Mouse (Mus musculus): ENCODE data around the gene Bloc1s3. TPM values are rescaled to one million over a fixed set of nuclear protein-coding genes. Genes with fewer than 3 reads are reported as not detected.
"Not testable (repeated sequence)": the region's sequence is repeated elsewhere in the genome, so short reads cannot be mapped to it uniquely, and the experiment has no call there.

The Bloc1s3 gene
- total RNA-seq, 2 experiments from 2014 or later = 6.8 to 7.2 TPM

DNA sequence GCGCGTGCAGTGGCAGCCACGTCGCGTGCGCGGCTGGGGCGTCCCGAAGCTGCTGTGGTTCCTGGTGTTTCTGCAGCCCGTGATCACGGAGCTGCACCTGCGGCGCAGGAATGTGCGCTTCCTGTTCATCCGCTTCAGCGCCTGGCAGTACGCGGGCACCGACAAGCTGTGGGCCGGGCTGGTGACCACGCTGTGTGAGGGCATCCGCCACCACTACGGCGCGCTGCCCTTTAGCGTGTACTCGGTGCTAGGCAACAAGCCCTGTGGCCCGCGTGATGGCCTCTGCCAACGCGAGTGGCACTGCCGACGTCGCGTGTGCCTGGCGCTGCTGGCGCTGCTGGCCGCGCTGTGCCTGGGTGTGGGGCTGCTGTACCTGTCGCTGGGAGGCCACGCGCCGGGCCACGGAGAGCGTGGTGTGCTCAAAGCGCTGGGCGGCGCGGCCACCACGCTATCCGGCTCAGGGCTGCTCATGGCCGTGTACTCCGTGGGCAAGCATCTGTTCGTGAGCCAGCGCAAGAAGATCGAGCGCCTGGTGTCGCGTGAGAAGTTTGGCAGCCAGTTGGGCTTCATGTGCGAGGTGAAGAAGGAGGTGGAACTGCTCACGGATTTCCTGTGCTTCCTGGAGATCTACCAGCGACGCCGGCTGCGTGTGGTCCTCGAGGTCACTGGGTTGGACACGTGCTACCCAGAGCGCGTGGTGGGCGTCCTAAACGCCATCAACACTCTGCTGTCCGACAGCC is 15.0 kb upstream of the Bloc1s3 start:
- intact Hi-C loops (cut with DNase I) = loop anchor here (5.0 kb wide), 1 partner anchor 39 kb away; the partner anchor contains the start of gene Ppp1r37
- DNase-seq (ENCODE audit: low spot score in 2 of 2) = peak in 1 of 2 experiments; percentile 32

GRCm38 (mm10) chr7:19520032-19520431 is 11.9 kb upstream of the Bloc1s3 start:
- no peak for DNase-seq (ENCODE audit: low spot score in 2 of 2)
- intact Hi-C loops (cut with DNase I) = loop anchor here (5.0 kb wide), 1 partner anchor 42 kb away; the partner anchor contains the start of gene Ppp1r37

- intact Hi-C loops (cut with DNase I) = no loop called here
- DNase-seq (ENCODE audit: low spot score in 2 of 2) = no peak
These were observed 9.6 kb upstream of the Bloc1s3 start, which contains the start of gene Nkpd1 for GRCm38 (mm10) chr7:19517652-19518365. TSS of gene Nkpd1 (plus strand) at chr7:19517838.

DNA sequence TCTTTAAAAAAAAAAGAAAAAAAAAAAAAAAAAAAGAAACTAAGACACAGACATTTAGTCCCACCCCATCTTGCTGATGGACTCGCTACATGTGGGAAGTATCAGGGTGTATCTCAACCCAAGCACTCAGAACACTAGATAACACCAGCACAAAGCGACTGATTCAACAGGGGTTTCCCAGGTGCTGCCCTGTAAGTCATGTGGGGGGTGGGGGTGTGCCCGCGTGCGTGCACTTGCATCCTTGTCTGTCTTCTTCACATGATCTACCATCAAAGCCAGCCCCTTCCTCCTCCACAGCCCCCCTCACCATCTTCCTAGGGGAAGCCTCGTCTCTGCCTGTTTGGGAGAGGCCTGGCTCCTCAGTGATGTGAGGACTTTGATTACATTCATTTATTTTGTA is 4.2 kb upstream of the Bloc1s3 start:
- DNase-seq (ENCODE audit: low spot score in 2 of 2) = no peak
- intact Hi-C loops (cut with DNase I) = no loop called here

DNA sequence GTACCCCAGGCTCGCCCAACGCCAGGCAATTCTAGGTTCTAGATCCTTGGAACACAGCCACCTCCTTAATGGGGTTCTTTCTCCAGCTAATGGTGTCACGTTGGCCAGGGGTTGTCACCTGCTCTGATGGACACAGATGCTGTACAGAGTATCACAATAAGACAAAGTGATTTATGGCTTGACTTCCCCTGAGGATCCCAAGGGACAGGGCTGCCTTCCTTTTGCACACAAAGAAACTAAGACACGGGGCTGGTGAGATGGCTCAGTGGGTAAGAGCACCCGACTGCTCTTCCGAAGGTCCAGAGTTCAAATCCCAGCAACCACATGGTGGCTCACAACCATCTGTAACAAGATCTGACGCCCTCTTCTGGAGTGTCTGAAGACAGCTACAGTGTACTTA is 3.8 kb upstream of the Bloc1s3 start:
- intact Hi-C loops (cut with DNase I); DNase-seq (ENCODE audit: low spot score in 2 of 2): not testable (repeated sequence)

DNA sequence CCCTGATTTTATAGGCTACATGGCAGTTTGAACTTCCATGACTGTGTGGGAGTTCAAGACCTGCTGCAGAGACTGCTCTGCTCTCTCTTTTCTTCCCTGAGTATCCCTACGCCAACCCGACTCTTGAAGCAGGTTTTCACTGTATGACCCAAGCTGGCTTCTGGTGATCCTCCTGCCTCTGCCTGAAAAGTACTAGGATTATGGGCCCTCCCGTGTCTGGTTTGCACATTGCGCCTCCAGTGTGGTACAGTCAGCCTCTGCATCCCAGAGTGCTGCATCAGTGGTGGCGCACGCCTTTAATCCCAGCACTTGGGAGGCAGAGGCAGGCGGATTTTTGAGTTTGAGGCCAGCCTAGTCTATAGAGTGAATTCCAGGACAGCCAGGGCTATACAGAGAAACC is 1.6 kb upstream of the Bloc1s3 start:
- DNase-seq (ENCODE audit: low spot score in 2 of 2) = no peak

DNA sequence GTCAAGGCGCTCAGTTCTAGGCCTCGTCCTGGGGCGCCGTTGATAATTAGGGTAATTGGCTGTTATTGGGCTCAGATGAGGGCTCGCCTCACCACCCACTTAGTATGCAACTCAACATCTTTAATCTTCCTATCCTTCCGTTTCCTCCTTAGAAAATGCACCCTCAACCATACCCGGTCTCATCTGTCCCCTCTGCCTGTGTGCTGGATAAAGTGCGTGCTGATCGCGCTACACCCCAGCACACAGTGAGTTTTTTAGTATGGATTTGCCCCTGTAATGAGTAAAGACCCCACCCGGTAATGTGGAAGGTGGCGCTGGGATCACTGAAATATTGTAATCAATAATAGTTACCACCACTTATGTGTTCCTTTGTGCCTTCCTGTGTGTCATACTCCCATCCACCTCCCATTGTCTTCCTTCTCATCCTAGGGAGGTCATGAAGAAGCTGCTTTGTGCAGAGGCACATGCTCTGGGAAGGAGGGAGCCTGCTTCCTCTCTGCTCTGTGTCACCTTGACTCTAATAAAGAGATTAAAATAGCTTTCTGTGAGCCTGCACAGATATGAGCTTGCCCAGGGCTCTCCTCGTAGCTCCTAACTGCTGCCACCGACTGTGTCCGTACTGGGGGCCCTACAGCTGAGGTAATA is 879 bp upstream of the Bloc1s3 start:
- intact Hi-C loops (cut with DNase I) = loop anchor here (5.0 kb wide), 2 partner anchors 52 to 53 kb away; partner anchors contain the start of genes Mark4 and Ppp1r37
- DNase-seq (ENCODE audit: low spot score in 2 of 2) = no peak

More for the DNA sequence above, 1.6 kb upstream of the Bloc1s3 start:
- intact Hi-C loops (cut with DNase I) = loop anchor here (5.0 kb wide), 2 partner anchors 52 to 53 kb away; partner anchors contain the start of genes Mark4 and Ppp1r37

DNA sequence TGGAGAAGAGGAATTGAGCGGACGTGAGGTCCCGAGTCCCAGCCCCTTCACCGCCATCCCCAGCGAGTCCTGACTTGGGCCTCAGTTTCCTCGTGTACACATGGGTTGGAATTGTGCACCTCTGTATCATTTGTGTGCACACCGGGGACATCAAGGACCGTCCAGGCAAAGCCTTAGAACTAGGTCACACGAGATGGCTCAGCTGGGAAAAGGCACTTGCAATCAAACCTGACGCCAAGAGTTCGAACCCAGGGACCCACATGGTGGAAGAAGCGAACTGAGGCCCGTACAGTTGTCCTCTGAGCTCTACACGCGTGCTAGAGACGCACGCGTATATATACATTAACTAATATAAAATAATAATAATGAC is 570 bp downstream of the Bloc1s3 start:
- intact Hi-C loops (cut with DNase I) = loop anchor here (5.0 kb wide), 2 partner anchors 50 to 55 kb away; partner anchors contain the start of genes Mark4 and Ppp1r37
- DNase-seq (ENCODE audit: low spot score in 2 of 2) = no peak

DNA sequence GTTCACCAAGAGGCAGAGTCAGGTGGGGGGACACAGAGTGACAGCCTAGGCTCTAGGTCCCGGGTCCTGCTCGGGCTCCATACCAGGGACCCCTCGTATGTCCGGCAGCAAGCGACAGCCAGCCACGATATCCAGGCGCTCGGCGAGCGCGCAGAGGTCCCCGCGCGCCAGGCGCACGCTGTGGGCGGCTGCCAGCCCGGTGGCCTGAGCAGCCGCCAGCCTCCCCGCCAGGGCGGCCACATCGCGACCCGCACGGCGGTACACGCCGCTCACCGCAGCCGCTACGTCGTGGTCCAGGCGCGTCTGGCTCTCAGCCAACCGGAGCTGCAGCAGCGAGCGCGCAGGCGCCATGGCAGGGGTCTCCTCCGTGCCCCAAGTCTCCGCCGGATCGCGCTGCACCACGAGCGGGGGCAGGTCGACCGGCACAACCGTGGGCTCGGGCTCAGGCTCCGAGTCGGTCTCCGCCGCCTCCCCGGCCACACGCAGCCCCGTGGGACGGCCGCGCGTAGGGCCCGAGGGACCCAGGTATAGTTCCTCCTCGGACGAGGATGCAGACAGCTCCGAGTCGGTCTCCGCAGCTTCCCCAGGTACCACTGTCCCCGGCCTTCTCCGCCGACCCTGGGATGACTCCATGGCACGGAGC is 1.1 kb downstream of the Bloc1s3 start:
- intact Hi-C loops (cut with DNase I) = loop anchor here (5.0 kb wide), 2 partner anchors 50 to 55 kb away; partner anchors contain the start of genes Mark4 and Ppp1r37
- peak in 1 of 2 experiments; percentile 46 for DNase-seq (ENCODE audit: low spot score in 2 of 2)

- intact Hi-C loops (cut with DNase I) = loop anchor here (5.0 kb wide), 2 partner anchors 49 to 56 kb away; partner anchors contain the start of genes Mark4 and Ppp1r37
- DNase-seq (ENCODE audit: low spot score in 2 of 2) = no peak
These were observed 1.8 kb downstream of the Bloc1s3 start for GRCm38 (mm10) chr7:19506326-19506725.

- no peak for DNase-seq (ENCODE audit: low spot score in 2 of 2)
- intact Hi-C loops (cut with DNase I) = no loop called here
These were observed 4.6 kb downstream of the Bloc1s3 start for GRCm38 (mm10) chr7:19503481-19504068.

DNA sequence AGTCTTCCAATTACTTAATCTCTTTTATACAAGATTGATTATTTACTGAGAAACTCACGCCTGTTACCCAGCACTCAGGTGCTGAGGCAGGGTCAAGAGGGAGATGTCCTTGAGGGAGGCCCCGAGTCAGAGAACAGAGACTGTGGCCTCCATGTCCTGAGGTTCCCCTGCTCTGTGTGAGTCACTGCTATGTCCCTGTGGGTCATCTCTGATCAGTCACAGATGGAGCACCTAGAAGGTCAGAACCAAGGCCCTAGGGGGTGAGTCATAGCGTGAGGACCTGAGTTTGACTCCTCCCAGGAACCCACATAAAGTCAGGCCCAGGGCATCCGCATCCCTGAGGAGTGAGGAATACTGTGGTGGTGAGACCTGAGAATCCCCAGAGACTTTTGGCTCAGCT is 6.5 kb downstream of the Bloc1s3 start:
- intact Hi-C loops (cut with DNase I) = no loop called here
- no peak for DNase-seq (ENCODE audit: low spot score in 2 of 2)

DNA sequence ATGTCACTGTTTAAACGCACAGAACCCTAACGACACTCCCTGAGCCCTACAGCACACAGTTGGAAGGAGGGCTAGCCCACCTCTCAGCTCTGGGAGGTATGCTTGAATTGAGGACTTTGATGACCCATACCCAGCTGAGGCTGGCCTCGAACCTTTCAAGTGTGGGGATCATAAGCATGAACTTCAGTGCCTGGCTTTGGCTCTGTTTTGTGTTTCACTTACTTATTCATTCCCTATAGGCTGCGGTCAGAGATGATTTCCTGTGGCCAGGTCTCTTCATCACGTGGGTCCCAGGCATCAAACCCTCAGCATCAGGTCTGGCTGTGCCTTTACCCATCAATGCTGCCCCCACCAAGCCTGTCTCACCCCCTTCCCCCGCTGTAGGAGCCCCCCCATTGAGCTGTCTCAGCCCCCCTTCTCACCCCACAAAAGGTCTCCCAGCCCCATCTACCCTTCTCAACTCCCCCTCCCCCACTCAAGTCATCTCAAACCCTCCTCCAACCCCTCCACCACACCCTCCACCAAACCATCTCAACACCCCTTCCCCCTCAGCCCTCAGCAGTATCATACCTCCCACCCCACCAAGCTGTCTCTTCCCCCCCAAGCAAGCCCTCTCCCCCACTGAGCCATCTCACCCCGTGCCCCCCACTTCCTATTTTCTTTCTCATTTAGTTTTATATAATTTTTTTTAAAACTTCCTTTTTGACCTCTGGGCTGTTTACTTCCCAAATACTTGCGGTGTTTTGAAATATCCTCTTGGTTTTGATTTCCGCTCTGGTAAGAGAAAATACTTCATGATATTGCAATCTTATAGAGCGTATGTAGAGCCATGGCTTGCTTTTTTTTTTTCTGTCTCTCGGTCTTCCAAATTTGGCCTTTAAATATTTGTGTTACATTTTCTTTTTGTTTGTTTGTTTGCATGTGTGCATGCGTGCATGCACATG is 7.5 kb downstream of the Bloc1s3 start:
- intact Hi-C loops (cut with DNase I) = no loop called here
- no peak for DNase-seq (ENCODE audit: low spot score in 2 of 2)

DNA sequence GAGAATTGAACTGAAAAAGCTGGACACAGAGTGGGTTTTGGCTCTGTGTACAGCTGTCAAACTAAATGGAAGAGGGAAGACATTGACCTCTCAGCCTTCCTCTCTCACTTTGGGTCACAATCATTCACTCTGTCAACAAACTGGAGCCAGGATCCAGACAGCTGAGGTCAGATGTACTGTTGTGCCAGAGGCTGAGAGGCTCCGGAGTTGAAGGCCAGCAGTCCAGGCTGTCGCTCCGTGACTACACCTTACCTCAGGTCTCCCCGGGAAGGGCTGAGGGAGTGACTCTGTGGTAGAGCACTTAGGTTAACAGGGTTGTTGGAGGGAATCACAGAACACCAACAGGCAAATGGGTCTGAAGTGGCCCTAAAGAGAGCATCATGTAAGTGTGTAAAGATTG is 9.8 kb downstream of the Bloc1s3 start:
- intact Hi-C loops (cut with DNase I) = no loop called here

DNA sequence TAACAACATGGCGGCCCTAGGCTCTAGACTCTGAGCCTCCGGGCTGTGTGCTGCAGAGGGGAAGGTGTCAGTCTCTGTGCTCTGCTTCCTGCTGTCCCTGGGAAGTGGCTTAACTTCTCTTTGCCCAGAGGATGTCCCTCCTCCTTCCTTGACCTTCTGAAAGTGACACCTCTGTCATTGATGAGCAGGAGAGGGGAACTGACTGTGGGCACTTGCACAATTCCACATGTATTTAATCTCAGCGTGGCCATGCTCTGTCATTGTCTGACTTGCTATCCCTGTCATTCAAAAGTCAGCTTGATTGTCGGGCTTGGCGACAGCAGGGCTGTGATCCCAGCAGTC is 12.0 kb downstream of the Bloc1s3 start:
- intact Hi-C loops (cut with DNase I) = no loop called here
- DNase-seq (ENCODE audit: low spot score in 2 of 2) = no peak

More for the DNA sequence above, 9.8 kb downstream of the Bloc1s3 start:
- no peak for DNase-seq (ENCODE audit: low spot score in 2 of 2)

- DNase-seq (ENCODE audit: low spot score in 2 of 2) = no peak
- intact Hi-C loops (cut with DNase I) = no loop called here
These were observed 12.5 kb downstream of the Bloc1s3 start for GRCm38 (mm10) chr7:19495521-19496213.

DNA sequence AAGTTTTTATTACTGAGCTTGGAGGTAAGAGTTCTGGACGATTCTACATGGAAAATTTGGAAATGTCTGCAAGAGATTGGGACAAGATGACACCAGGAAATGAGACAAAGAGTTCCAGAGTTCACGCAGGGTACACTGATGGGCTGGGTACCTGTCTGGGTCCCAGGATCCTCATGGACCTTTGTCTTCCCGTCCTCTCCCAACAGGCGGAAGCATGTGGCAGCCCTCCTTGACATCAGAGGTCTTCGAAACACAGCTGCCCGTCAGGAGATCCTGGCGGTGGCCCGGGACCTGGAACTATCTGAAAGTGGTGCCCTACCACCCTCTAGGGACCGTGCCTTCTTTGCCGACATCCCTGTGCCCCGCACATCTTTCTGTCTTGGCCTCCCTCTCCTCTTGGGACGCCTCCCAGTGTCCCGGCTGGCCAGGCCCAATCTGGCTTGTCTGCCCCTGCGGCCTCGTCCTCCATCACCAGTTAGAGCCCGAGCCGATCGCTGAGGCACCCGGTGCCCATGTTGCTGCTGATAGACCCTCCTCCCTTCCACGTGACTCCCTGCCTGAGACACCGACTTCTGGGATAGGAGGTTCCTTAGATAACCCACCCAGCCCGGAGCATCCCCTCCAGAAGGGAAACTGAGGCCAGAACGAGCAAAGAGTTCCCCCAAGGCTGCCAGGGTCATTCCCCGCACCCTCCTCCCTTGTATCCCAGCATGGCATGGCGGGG is 13.3 kb downstream of the Bloc1s3 start:
- intact Hi-C loops (cut with DNase I) = no loop called here
- DNase-seq (ENCODE audit: low spot score in 2 of 2) = no peak

Measured in left cerebral cortex, postnatal 36 days (tissue).